Mouse (Mus musculus) megakaryocyte, embryonic 14.5 days (primary cell): ENCODE measurements around the gene Gm4922.

Source experiments
- FLI1 ChIP-seq: IDR thresholded peaks from 2 replicates; pipeline ENCODE4 v1.6.1; 2012; ENCODE audit warnings: low read length, inconsistent platforms, mixed read lengths
- GATA1 ChIP-seq: IDR thresholded peaks from 3 replicates; pipeline ENCODE4 v1.6.1; 2012; ENCODE audit warnings: mixed read lengths, low read length, inconsistent platforms, borderline replicate concordance

DNA sequence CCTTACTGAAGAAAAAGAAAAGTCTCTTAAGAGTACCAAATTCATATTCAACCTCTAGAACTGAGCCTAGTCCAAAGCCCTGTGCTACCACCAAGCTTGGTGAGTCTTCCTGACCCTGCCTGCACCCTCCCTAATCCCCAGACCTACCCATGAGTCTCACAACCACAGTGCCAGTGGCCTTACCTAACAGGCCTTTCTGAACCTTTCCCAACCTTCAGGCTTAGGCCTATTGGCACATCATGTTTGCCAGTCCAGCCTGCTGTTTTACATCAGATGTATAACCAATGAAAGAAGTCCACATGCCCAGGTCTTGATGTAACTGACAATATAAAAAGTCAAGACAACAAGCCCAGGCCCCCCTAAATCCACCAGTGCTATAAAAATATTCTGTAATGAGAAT is 38.5 kb upstream of the Gm4922 start:
- TF ChIP-seq GATA1 (no peak), FLI1 (no peak)
